Mouse (Mus musculus) kidney, postnatal 14 days (tissue): ENCODE measurements at regions not wholly inside any gene's neighbourhood (a gene's known extent, or its start where the extent isn't known, plus 50 kb on each side); places are given as distances from the start of the nearest gene placed in this dataset.
A peak's percentile ranks its signal among the peaks of the same experiment; 100 is the strongest.
"Not testable (repeated sequence)": the region's sequence is repeated elsewhere in the genome, so short reads cannot be mapped to it uniquely, and the experiment has no call there.

Experiments
- DNase-seq: peaks from one replicate; pipeline ENCODE4 v3.0.0; 2022; ENCODE audit warnings: mixed read lengths

- no peak for DNase-seq
These were observed 1478.4 kb upstream of the Gm7489 start for GRCm38 (mm10) chr15:52406156-52406885.

DNA sequence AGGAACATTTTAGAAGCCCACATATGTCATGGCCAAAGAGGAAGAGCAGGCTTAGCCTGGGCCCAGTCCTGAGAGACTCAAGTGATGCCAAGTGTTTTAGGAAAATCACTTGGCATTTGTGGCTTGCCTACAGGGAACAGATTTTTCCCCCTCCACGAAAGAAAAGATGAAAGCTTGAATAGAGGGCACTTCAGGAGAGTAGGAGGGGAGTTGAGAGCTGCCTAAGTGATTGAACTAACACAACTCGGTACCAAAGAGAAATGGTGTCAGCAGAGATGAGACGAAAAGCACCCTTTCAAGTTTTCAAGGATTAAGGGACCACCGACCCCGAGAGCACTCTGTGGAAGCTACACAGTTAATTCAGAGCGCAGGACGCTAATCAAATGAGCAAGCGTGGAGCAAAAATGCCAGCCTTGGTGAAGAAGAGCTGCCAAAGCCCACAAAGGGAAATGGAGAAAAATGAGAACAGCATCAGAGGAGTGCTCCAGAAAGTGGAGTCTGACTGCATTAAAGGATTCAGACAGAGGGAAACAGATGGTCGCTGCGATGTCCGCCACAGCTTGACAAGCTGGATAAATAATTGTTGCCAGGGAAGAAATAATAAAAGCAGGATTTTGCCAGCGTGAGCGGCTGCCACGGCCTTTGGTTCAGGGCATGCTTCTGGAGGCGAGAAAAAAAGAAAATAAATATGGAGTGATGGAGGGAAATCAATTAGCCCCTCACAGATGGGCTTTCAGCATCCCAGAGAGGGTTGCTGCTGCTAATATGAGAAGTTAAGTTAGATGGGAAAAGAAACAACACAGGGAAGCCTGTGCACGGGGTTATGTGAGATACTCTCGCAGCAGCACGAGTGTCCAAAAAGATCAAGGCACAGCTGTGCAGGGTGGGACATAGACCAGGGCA, 1471.6 kb upstream of the Gm7489 start:
- no peak for DNase-seq

GRCm38 (mm10) chr15:52425976-52426375, 1458.7 kb upstream of the Gm7489 start:
- no peak for DNase-seq

DNA sequence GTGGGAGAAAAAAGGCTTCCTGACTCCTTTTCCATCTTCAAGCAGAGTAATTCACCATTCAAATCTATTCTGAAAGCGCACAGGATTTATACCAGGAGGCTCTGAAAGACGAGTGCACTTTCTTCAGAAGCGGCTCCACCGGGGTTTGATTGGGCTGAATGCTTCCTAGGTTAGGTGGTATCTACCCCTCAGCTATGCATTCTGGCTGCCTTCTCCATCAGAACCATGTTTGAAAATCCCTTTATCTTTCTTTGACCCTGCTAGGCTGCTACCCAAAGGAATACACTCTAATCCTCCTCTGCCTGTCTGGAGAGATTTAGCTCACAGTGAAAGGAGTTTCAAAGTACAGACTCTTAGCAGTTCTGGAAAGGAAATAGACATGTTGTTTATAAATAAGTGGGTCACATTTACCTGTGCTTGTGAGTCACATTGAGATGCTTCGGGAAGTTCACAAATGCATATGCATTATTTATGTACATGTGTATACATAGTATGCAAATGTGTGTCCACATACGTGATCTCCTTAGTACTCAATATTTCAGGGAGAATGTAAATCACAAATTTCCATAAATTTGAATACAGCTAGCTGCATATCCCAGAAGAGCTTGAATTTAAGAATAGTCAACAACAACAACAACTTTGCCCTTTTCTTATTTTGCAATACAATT, 1454.1 kb upstream of the Gm7489 start:
- no peak for DNase-seq

- no peak for DNase-seq
These were observed 1451.1 kb upstream of the Gm7489 start for GRCm38 (mm10) chr15:52433639-52434038.

GRCm38 (mm10) chr15:52438403-52438802, 1446.3 kb upstream of the Gm7489 start:
- DNase-seq: no peak

GRCm38 (mm10) chr15:52458782-52459181, 1425.9 kb upstream of the Gm7489 start:
- DNase-seq: peak; percentile 75

- no peak for DNase-seq
These were observed 1425.4 kb upstream of the Gm7489 start for GRCm38 (mm10) chr15:52459315-52459714.

DNA sequence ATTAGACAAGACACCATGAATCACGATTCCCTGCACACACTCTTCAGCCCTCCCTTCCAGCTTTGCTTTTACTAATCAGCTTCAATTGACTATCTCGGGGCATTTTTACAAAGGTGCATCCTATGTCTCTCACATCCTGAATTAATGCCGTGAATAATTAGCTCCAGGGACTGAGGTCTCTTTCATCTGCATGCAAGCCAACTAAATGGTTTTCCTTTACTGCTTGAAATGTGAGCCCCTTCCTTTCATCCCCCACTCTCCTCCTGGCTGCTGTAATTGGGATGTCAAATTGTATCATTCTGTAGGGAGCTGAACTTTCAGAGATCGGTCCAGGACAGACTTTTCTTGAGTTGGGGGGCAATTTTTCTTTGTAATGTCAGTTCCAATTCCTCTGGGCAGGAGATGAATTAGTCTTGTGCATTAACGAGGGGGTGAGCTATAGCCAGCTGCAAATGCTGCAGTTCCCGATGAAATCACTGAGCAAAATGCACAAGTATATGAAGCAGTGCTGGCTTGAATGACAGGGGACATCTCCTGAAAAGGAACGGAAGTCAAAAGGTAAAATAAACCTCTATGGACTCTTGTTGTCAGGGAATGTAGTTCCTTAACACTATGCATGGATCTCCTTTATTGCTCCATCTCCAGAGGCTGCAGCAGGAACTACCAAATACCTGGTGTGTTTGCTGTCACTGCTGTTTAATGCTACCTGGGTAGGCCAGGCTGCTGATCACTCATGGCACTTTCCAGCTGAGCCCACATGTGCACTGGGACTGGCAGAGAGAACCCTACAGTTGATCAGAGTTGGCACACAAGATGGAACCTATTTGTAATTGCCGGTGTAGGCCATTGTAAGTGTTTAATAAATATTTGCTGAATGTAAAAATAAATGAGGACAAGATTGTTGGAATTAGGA, 1420.2 kb upstream of the Gm7489 start:
- DNase-seq: no peak

GRCm38 (mm10) chr15:52478124-52478523, 1406.6 kb upstream of the Gm7489 start:
- DNase-seq: not testable (repeated sequence)

- DNase-seq: no peak
These were observed 1403.9 kb upstream of the Gm7489 start for GRCm38 (mm10) chr15:52480834-52481233.

DNA sequence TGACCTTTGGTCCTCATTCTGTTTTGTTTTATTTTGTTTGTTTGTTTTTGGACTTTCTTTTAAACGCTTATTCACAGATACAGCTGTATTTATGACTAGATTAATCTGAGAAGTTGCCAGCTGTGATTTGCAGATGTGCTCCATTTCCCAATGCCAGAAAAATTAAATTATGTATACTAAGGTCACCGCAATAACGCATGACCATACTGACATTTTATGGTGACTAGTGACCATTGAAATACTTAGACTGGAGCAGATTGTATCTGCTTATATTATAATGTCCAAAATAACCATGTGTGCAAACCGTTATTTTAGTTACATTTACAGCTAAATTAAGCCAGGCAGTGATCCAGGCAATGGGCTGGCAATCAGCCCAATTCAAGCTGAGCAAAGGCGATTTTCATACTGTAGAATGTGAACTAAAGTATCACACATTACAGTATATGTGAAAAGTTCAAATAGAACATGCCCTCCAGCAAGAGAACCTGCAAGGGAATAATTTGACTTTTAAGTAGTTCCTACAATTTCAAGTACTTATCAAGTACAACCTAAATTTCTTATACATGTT, 1401.0 kb upstream of the Gm7489 start:
- DNase-seq: no peak

- no peak for DNase-seq
These were observed 1400.4 kb upstream of the Gm7489 start for GRCm38 (mm10) chr15:52484276-52484675.

GRCm38 (mm10) chr15:52505278-52505831, 1379.4 kb upstream of the Gm7489 start:
- no peak for DNase-seq

DNA sequence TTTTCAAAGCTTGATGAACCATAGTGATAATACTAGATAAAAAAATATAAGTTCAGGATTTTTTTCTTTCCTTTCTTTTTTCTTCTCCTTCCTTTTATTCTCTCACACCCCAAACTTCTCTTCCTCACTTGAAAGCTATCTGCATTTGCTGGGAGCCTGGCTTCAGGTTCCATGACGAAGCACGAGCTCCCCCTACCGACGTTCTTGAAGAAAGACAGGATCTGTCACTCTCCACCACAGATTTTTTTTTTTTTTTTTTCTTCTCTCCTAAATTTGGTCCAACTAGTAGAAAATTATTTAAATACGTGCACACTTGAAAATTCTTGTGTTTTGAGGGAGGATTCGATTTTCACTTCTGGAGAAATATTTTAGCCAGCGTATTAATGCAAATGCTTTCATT, 1377.8 kb upstream of the Gm7489 start:
- peak; percentile 29 for DNase-seq

DNA sequence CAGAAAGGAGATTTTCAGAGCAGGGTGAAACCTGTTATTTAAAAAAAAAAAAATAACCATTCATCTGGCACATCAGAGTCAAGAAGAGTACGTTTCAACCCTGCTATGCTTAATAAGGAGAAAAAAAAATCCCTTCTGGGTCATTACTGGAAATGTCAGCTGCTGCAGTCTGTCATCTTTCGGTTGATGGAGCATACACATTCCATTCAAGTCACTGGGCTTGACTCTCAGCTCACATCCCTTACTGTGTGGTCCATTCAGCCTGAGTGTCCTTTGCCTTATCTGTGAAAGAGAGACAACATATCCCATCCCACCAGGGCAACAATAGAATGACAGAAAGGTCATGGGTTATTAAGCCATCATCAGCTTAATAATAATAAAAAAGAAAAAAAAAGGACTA, 1376.1 kb upstream of the Gm7489 start:
- no peak for DNase-seq

GRCm38 (mm10) chr15:52510137-52510536, 1374.6 kb upstream of the Gm7489 start:
- no peak for DNase-seq

DNA sequence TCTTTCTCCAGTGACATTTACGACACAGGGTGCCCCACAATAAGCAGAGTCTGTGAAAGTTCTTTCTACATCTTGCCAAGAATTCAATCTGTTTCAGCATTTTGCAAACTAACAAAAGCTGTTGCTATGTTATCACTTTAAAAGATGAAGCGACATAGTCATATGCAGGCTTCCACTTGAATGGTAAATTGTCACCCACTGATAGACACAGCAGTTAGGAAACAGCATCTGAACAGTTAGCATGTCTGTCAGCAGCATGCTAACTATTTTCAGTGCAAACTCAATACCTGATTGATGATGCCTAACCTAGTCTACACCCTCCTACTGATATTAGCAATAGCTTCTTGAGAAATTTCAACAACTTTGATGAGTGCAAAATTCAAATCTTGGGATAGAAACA, 1348.1 kb upstream of the Gm7489 start:
- DNase-seq: no peak

DNA sequence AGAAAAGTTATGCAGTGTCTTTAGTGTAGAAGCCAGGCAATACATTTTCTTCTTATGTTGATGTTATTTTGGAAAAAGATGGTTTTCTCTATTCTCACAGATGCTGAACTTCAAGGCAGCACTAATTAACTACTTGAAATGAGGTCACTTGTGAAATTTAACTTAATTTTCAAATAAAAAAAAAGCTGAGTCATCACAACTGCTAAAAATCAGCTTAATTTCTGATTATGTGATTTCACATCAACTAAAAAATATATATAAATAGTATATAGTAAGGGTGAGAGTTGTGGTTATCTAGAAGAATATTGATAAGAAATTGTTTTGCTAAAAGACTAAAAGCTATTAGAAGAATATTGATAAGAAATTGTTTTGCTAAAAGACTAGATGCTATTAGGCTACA, 1326.0 kb upstream of the Gm7489 start:
- no peak for DNase-seq

GRCm38 (mm10) chr15:52564078-52564477, 1320.6 kb upstream of the Gm7489 start:
- DNase-seq: no peak

DNA sequence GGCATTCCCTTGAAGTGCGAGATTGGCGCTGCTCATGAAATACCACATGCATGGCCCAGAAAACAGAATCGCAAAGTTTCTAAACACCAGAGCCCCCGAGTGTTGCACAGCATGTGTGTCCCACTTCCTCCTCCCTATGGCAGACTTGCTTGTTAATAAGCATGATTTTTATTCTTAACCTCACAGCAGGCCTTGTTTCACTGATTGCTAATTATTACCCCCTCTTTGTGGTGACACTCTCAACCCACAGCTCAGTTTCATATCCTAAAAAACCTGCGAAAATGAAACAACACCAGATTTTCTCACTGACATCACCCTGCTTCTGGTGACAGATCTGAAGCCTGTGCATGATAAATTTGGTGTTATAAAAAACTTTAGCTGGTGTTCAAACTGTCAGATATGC, 1319.3 kb upstream of the Gm7489 start:
- no peak for DNase-seq

DNA sequence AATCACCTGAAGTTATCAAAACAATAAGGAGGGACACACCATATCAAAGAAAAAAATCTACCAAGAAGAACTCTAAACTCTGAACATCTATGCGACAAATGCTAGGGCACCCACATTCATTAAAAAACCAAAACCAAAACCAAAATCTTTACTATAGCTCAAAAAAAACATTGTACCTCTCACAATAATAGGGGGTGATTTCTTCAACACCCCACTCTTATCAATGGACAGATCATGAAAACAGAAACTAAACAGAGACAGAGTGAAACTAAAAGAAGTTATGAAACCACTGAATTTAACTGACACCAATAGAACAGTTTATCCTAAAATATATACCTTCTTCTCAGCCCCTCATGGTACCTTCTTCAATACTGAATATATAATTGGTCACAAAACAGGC, 1314.5 kb upstream of the Gm7489 start:
- no peak for DNase-seq
